Mouse (Mus musculus) embryo, embryonic 11.5 days (tissue): ENCODE measurements around the gene Aldoart2.
A peak's percentile ranks its signal among the peaks of the same experiment; 100 is the strongest.
"Not testable (repeated sequence)": the region's sequence is repeated elsewhere in the genome, so short reads cannot be mapped to it uniquely, and the experiment has no call there.

ENCODE experiments used
- DNase-seq: peaks from one replicate; pipeline ENCODE4 v3.0.0-alpha.2; 2012; ENCODE audit warnings: low read depth, low spot score

The Aldoart2 gene

GRCm38 (mm10) chr12:55573794-55574193 lies 8.8 kb downstream of the Aldoart2 start:
- no peak for DNase-seq

GRCm38 (mm10) chr12:55586936-55587335 lies 21.9 kb downstream of the Aldoart2 start:
- not testable (repeated sequence) for DNase-seq

DNA sequence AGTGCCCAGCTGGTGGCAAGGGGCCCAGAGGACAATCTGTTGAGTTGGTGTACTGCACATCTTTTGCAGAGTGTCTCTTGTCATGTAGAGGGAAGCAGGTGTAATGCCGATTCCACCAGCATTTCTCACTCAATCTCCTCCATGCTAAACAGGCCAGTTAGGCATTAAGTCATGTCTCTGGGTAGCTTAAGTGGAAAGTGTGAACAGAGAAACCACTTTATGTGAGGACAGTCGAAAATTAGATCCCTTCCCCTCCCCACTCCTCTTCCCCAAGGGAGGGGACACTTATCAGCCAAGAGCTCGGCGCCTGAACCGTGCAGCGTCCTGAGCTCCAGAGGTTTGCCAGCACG lies 33.5 kb downstream of the Aldoart2 start:
- no peak for DNase-seq

DNA sequence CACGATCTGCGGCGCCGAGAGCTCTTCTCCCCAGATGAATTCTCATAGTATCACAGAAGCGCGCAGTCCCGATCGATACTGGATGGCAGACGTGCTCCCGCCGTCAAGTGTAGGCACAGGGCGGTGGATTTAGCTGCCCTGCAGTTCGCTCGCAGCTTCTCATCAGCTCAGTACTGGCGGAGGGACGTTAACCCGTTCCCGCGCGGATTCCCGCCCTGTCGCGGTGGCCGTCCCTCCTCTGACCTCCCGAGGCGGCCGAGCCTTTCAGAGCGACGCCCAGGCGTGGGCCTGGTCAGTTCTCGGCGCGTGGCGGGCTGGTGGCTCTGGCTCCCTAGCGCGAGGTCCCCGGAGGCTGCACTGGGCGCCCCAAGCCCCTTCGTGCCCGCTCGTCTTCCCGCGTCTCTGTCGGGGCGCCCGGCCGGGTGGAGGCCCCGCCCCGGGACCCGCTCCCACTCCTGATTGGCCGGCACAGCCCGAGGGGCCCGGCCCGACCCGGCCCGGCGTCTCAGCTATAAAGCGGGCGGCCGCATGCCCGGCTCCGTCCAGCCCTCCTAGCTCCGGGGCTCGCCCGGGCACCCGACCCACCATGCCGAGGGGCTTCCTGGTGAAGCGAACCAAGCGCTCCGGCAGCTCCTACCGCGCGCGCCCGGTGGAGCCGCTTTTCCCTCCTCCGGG lies 34.0 kb downstream of the Aldoart2 start, which contains the start of gene Insm2:
Insm2 (plus strand) TSS at position 541 of the 675 bp plus-strand sequence.
- DNase-seq = no peak

DNA sequence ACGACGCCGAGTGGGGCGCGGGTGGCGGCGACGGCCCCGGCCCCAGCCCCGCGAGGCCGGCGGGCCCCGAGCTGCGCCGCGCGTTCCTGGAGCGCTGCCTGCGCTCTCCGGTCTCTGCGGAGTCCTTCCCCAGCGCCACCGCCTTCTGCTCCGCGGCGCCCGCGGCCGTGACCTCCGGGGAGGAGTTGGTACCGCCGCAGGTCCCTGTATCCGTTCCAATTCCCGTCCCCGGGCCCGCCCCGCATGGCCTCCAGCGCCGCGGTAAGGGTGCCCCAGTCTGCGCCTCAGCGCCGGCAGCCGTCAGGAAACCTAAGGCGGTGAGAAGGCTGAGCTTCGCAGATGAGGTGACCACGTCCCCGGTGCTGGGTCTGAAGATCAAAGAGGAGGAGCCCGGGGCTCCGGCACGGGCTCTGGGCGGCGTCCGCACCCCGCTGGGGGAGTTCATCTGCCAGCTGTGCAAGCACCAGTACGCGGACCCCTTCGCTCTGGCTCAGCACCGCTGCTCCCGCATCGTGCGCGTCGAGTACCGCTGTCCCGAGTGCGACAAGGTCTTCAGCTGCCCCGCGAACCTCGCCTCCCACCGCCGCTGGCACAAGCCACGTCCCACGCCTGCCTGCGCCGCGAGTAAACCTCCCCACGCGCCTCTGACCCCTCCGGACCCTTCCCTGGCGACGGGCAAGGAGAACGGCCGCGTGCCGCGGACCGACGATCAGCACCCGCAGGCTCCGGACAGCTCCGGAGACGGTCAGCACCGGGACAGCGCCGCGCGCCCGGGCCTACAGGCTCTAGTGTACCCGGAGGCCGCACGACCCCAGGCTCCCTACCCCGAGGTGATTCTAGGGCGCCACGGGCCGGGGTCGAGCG lies 34.8 kb downstream of the Aldoart2 start:
- peak; percentile 59 for DNase-seq

DNA sequence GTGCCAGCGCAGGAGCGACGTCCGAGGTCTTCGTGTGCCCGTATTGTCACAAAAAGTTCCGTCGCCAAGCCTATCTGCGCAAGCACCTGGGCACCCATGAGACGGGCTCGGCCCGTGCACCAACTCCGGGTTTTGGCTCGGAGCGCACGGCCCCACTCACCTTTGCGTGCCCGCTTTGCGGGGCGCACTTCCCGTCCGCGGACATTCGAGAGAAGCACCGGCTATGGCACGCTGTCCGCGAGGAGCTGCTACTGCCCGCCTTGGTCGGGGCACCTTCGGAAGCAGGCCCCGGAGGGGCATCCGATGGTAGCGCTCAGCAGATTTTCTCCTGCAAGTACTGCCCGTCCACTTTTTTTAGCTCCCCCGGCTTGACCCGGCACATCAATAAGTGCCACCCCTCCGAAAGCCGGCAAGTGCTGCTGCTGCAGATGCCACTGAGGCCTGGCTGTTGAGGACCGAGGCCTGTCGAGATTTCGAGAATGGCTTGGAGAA lies 35.5 kb downstream of the Aldoart2 start:
- DNase-seq = no peak

- no peak for DNase-seq
Measured at GRCm38 (mm10) chr12:55604411-55604810, 39.4 kb downstream of the Aldoart2 start.

GRCm38 (mm10) chr12:55607902-55608301 lies 42.9 kb downstream of the Aldoart2 start:
- no peak for DNase-seq

DNA sequence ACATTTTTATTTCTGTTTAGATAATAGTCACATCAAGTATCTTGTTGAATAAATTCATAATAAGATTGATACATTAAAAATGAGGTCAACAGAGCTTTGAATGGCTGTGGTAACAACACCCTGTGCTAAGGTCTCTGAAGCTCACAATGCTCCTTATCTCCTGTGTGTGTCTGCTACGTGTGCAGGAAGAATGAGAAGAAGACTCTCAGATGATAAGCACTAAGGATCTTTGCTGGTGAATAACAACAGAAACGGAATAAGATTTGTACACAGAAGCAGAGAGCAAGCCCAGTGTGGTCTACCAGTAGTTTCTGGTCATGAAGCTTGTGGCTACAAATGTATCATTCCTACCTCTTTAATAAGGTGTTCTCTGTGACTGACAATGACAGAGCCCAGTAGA lies 45.8 kb downstream of the Aldoart2 start:
- no peak for DNase-seq
